Mouse (Mus musculus): ENCODE results near the gene Pltp. TPM values are rescaled to one million over a fixed set of nuclear protein-coding genes. Genes with fewer than 3 reads are reported as not detected.
"Not testable (repeated sequence)": the region's sequence is repeated elsewhere in the genome, so short reads cannot be mapped to it uniquely, and the experiment has no call there.

Pltp gene
- polyA plus RNA-seq, 1 experiment from 2014 or later, result 27.4 TPM

GRCm38 (mm10) chr2:164873621-164874020 is 16.1 kb upstream of the Pltp start:
- WGBS (ENCODE audit: insufficient replicate concordance), result 20% methylated on average over 3 of the region's 3 CpGs
- H3K27me3 ChIP-seq (ENCODE audit: control insufficient read depth, insufficient read depth, low read depth, low read length), result no peaks in the 10 kb centered on the region
- H3K9ac ChIP-seq (ENCODE audit: low read depth, low read length), result no peak overlapping the region
- ATAC-seq (ENCODE audit: low read depth), result no peak
- peaks cover 7% of the 10 kb centered on the region for H3K4me1 ChIP-seq (ENCODE audit: control insufficient read depth, low read depth, low read length)
- 0 out of 2 replicates have a peak, but pooled peaks cover 2% of the 10 kb centered on the region for H3K36me3 ChIP-seq (ENCODE audit: control insufficient read depth, insufficient read depth)
- H3K27ac ChIP-seq (ENCODE audit: low read length), result no peak overlapping the region
- no peaks in the 10 kb centered on the region for H3K9me3 ChIP-seq (replicated peaks; ENCODE audit: control insufficient read depth, low read length)
- no peak overlapping the region for H3K4me2 ChIP-seq (ENCODE audit: low read depth, low read length)
- no peak overlapping the region for H3K4me3 ChIP-seq (ENCODE audit: low read depth, low read length)

- H3K4me1 ChIP-seq (ENCODE audit: control insufficient read depth, low read depth, low read length), result no peaks in the 10 kb centered on the region
- no peak overlapping the region for H3K9ac ChIP-seq (ENCODE audit: low read depth, low read length)
- no peak for ATAC-seq (ENCODE audit: low read depth)
- H3K4me2 ChIP-seq (ENCODE audit: low read depth, low read length), result no peak overlapping the region
- no peaks in the 10 kb centered on the region for H3K9me3 ChIP-seq (replicated peaks; ENCODE audit: control insufficient read depth, low read length)
- H3K27ac ChIP-seq (ENCODE audit: low read length), result no peak overlapping the region
- no peak overlapping the region for H3K4me3 ChIP-seq (ENCODE audit: low read depth, low read length)
- no peaks in the 10 kb centered on the region for H3K27me3 ChIP-seq (ENCODE audit: control insufficient read depth, insufficient read depth, low read depth, low read length)
- WGBS (ENCODE audit: insufficient replicate concordance), result 45% methylated on average over 6 of the region's 6 CpGs
- no peaks in the 10 kb centered on the region for H3K36me3 ChIP-seq (ENCODE audit: control insufficient read depth, insufficient read depth)
These were observed 14.2 kb upstream of the Pltp start for GRCm38 (mm10) chr2:164871602-164872303.

GRCm38 (mm10) chr2:164868491-164868890 is 11.0 kb upstream of the Pltp start:
- H3K4me1 ChIP-seq (ENCODE audit: control insufficient read depth, low read depth, low read length), result no peaks in the 10 kb centered on the region
- no peak overlapping the region for H3K9ac ChIP-seq (ENCODE audit: low read depth, low read length)
- no peak overlapping the region for H3K4me2 ChIP-seq (ENCODE audit: low read depth, low read length)
- no peaks in the 10 kb centered on the region for H3K36me3 ChIP-seq (ENCODE audit: control insufficient read depth, insufficient read depth)
- 27% methylated on average over 7 of the region's 7 CpGs for WGBS (ENCODE audit: insufficient replicate concordance)
- no peaks in the 10 kb centered on the region for H3K27me3 ChIP-seq (ENCODE audit: control insufficient read depth, insufficient read depth, low read depth, low read length)
- H3K4me3 ChIP-seq (ENCODE audit: low read depth, low read length), result no peak overlapping the region
- H3K9me3 ChIP-seq (replicated peaks; ENCODE audit: control insufficient read depth, low read length), result no peaks in the 10 kb centered on the region
- ATAC-seq (ENCODE audit: low read depth), result peak; percentile 33; the same call in 1 of the 2 replicates
- H3K27ac ChIP-seq (ENCODE audit: low read length), result no peak overlapping the region

GRCm38 (mm10) chr2:164867566-164867965 is 10.1 kb upstream of the Pltp start:
- Histone ChIP-seq H3K9ac (ENCODE audit: low read depth, low read length) (no peak overlapping the region), H3K4me1 (ENCODE audit: control insufficient read depth, low read depth, low read length) (no peaks in the 10 kb centered on the region), H3K9me3 (replicated peaks; ENCODE audit: control insufficient read depth, low read length) (no peaks in the 10 kb centered on the region), H3K27ac (ENCODE audit: low read length) (no peak overlapping the region), H3K4me2 (ENCODE audit: low read depth, low read length) (no peak overlapping the region), H3K27me3 (ENCODE audit: control insufficient read depth, insufficient read depth, low read depth, low read length) (no peaks in the 10 kb centered on the region), H3K36me3 (ENCODE audit: control insufficient read depth, insufficient read depth) (no peaks in the 10 kb centered on the region), H3K4me3 (ENCODE audit: low read depth, low read length) (no peak overlapping the region)
- WGBS (ENCODE audit: insufficient replicate concordance), result 83% methylated on average over 7 of the region's 7 CpGs
- ATAC-seq (ENCODE audit: low read depth), result no peak

- 46% methylated on average over 16 of the region's 16 CpGs for WGBS (ENCODE audit: insufficient replicate concordance)
- Histone ChIP-seq H3K27ac (ENCODE audit: low read length) (no peak overlapping the region), H3K9ac (ENCODE audit: low read depth, low read length) (no peak overlapping the region), H3K4me1 (ENCODE audit: control insufficient read depth, low read depth, low read length) (no peaks in the 10 kb centered on the region), H3K4me3 (ENCODE audit: low read depth, low read length) (no peak overlapping the region), H3K27me3 (ENCODE audit: control insufficient read depth, insufficient read depth, low read depth, low read length) (no peaks in the 10 kb centered on the region), H3K4me2 (ENCODE audit: low read depth, low read length) (no peak overlapping the region), H3K36me3 (ENCODE audit: control insufficient read depth, insufficient read depth) (no peaks in the 10 kb centered on the region), H3K9me3 (replicated peaks; ENCODE audit: control insufficient read depth, low read length) (no peaks in the 10 kb centered on the region)
- ATAC-seq (ENCODE audit: low read depth), result peak; percentile 42
These were observed 9.4 kb upstream of the Pltp start for GRCm38 (mm10) chr2:164866741-164867551.

GRCm38 (mm10) chr2:164864593-164864992 is 7.1 kb upstream of the Pltp start:
- WGBS (ENCODE audit: insufficient replicate concordance), result 30% methylated on average over 4 of the region's 4 CpGs
- Histone ChIP-seq H3K9ac (ENCODE audit: low read depth, low read length) (no peak overlapping the region), H3K27me3 (ENCODE audit: control insufficient read depth, insufficient read depth, low read depth, low read length) (no peaks in the 10 kb centered on the region), H3K27ac (ENCODE audit: low read length) (no peak overlapping the region), H3K4me1 (ENCODE audit: control insufficient read depth, low read depth, low read length) (peaks cover 3% of the 10 kb centered on the region), H3K4me3 (ENCODE audit: low read depth, low read length) (no peak overlapping the region), H3K9me3 (replicated peaks; ENCODE audit: control insufficient read depth, low read length) (no peaks in the 10 kb centered on the region), H3K4me2 (ENCODE audit: low read depth, low read length) (no peak overlapping the region), H3K36me3 (ENCODE audit: control insufficient read depth, insufficient read depth) (no peaks in the 10 kb centered on the region)
- no peak for ATAC-seq (ENCODE audit: low read depth)

- H3K36me3 ChIP-seq (ENCODE audit: control insufficient read depth, insufficient read depth); H3K27me3 ChIP-seq (ENCODE audit: control insufficient read depth, insufficient read depth, low read depth, low read length): not testable (repeated sequence)
These were observed 5.9 kb upstream of the Pltp start for GRCm38 (mm10) chr2:164863411-164863810.

GRCm38 (mm10) chr2:164862179-164862861 is 4.8 kb upstream of the Pltp start:
- Histone ChIP-seq H3K36me3 (ENCODE audit: control insufficient read depth, insufficient read depth) (no peaks in the 10 kb centered on the region), H3K4me1 (ENCODE audit: control insufficient read depth, low read depth, low read length) (peaks cover 3% of the 10 kb centered on the region), H3K27me3 (ENCODE audit: control insufficient read depth, insufficient read depth, low read depth, low read length) (peaks cover 15% of the 10 kb centered on the region), H3K9me3 (replicated peaks; ENCODE audit: control insufficient read depth, low read length) (no peaks in the 10 kb centered on the region), H3K9ac (ENCODE audit: low read depth, low read length) (no peak overlapping the region), H3K27ac (ENCODE audit: low read length) (no peak overlapping the region), H3K4me2 (ENCODE audit: low read depth, low read length) (no peak overlapping the region), H3K4me3 (ENCODE audit: low read depth, low read length) (no peak overlapping the region)
- 29% methylated on average over 9 of the region's 9 CpGs for WGBS (ENCODE audit: insufficient replicate concordance)
- ATAC-seq (ENCODE audit: low read depth), result no peak

More at GRCm38 (mm10) chr2:164863411-164863810, 5.9 kb upstream of the Pltp start:
- H3K9ac ChIP-seq (ENCODE audit: low read depth, low read length); ATAC-seq (ENCODE audit: low read depth); H3K4me1 ChIP-seq (ENCODE audit: control insufficient read depth, low read depth, low read length); H3K9me3 ChIP-seq (replicated peaks; ENCODE audit: control insufficient read depth, low read length); H3K27ac ChIP-seq (ENCODE audit: low read length); H3K4me2 ChIP-seq (ENCODE audit: low read depth, low read length); H3K4me3 ChIP-seq (ENCODE audit: low read depth, low read length): not testable (repeated sequence)
- WGBS (ENCODE audit: insufficient replicate concordance), result 77% methylated on average over 7 of the region's 9 CpGs
